ENCODE assay signal across 8 mouse cellular contexts in the genomic region with DNA sequence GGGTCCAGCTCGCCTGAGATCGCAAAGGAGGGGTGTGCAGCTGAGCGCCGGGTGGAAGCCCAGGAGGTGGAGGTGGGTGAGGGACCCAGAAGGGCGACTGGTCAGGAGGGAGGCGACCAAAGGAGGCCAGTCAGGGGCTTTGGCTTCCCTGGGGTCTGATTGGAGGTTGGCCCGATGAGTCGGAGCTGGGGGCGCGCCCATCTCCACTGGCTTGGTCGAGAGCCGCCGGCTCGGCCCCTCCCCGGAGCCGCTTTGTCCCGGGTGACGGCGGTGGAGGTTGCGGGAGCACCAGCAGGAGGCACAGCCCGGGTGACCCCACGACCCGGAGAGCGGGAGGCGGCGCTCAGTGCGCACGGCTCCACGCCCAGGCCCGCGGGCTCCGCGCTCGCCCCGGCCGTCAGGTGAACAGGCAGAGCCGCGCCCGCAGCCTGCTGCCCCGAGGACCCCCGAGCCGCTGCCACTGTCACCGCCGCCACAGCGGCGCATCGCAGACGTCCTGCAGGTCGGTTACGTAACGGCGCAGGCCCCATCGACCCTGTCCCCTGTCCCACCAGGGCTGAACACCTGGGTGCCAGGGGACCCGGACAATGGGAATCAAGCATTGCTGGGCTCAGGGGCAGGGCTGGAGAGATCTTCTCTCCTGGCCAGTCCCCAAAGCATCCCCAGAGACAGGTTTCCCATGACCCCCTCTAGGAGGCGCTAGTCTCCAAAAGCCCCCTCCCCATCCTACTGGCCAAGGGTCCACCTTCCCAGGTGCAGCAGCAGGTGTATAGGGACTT. TPM values are rescaled to one million over a fixed set of nuclear protein-coding genes. Genes with fewer than 3 reads are reported as not detected.
DNase-seq lines count a peak whose midpoint lies in the region; ATAC-seq lines count a peak whose summit lies in the region.

No protein-coding gene starts in this region.

- H3K4me3 ChIP-seq in intestine, embryonic 15.5 days (replicated peaks) = peak overlapping the region; percentile 55
- peak overlapping the region; percentile 51 for H3K4me3 ChIP-seq in limb, embryonic 11.5 days (ENCODE audit: low read depth, low read length)
- peak overlapping the region; percentile 71 for H3K4me3 ChIP-seq in midbrain, embryonic 12.5 days
- H3K4me3 ChIP-seq in stomach, embryonic 14.5 days (ENCODE audit: low read depth, low read length) = peak overlapping the region; percentile 66

- peak overlapping the region; percentile 96 for H3K4me2 ChIP-seq in intestine, embryonic 15.5 days (replicated peaks)
- peak overlapping the region; percentile 91 for H3K4me2 ChIP-seq in limb, embryonic 11.5 days (ENCODE audit: low read depth, severe bottlenecking)
- peak overlapping the region; percentile 93 for H3K4me2 ChIP-seq in midbrain, embryonic 12.5 days (replicated peaks)
- peak overlapping the region; percentile 92 for H3K4me2 ChIP-seq in stomach, embryonic 14.5 days (replicated peaks; ENCODE audit: low read depth, low read length)

- H3K9ac ChIP-seq in intestine, embryonic 15.5 days = peak overlapping the region; percentile 52
- H3K9ac ChIP-seq in limb, embryonic 11.5 days (ENCODE audit: low read length) = peak overlapping the region; percentile 47
- peak overlapping the region; percentile 71 for H3K9ac ChIP-seq in midbrain, embryonic 12.5 days (replicated peaks)
- peak overlapping the region; percentile 38; the same call in 1 of the 2 replicates for H3K9ac ChIP-seq in stomach, embryonic 14.5 days (replicated peaks; ENCODE audit: low read depth, low read length)

- DNase-seq in left cerebral cortex, adult 18-20 months (ENCODE audit: low spot score in 2 of 2) = peak; percentile 37 to 65
- no peak for DNase-seq in left cerebral cortex, adult 11 months (ENCODE audit: low spot score)
- peak; percentile 79 for DNase-seq in embryo, embryonic 9.5 days (ENCODE audit: extremely low spot score)
- peak; percentile 65 for DNase-seq in limb, embryonic 11.5 days (ENCODE audit: low spot score)

- H3K27me3 ChIP-seq in intestine, embryonic 15.5 days (replicated peaks) = no peaks in the 10 kb centered on the region
- peaks cover 10% of the 10 kb centered on the region for H3K27me3 ChIP-seq in limb, embryonic 11.5 days (ENCODE audit: control insufficient read depth, insufficient read depth, low read length)
- peaks cover 17% of the 10 kb centered on the region for H3K27me3 ChIP-seq in midbrain, embryonic 12.5 days
- H3K27me3 ChIP-seq in stomach, embryonic 14.5 days (ENCODE audit: control insufficient read depth, insufficient read depth, low read length) = no peaks in the 10 kb centered on the region

- no peaks in the 10 kb centered on the region for H3K36me3 ChIP-seq in intestine, embryonic 15.5 days
- no peaks in the 10 kb centered on the region for H3K36me3 ChIP-seq in limb, embryonic 11.5 days (ENCODE audit: control insufficient read depth, insufficient read depth, low read length)
- no peaks in the 10 kb centered on the region for H3K36me3 ChIP-seq in midbrain, embryonic 12.5 days
- H3K36me3 ChIP-seq in stomach, embryonic 14.5 days (ENCODE audit: control insufficient read depth, insufficient read depth, low read length) = no peaks in the 10 kb centered on the region

- peaks cover 11% of the 10 kb centered on the region; the same call in 1 of the 2 replicates for H3K4me1 ChIP-seq in intestine, embryonic 15.5 days (replicated peaks)
- H3K4me1 ChIP-seq in limb, embryonic 11.5 days (ENCODE audit: control insufficient read depth, insufficient read depth, low read length) = 0 out of 2 replicates have a peak, but pooled peaks cover 3% of the 10 kb centered on the region
- no peaks in the 10 kb centered on the region for H3K4me1 ChIP-seq in midbrain, embryonic 12.5 days
- no peaks in the 10 kb centered on the region for H3K4me1 ChIP-seq in stomach, embryonic 14.5 days (ENCODE audit: control insufficient read depth, insufficient read depth, low read length)

- peak; percentile 80 for ATAC-seq in granulocyte monocyte progenitor cell, adult 5-6 weeks (replicated peaks; ENCODE audit: poor library complexity, severe bottlenecking)
- peak; percentile 91 for ATAC-seq in intestine, embryonic 15.5 days
- peak; percentile 86 for ATAC-seq in limb, embryonic 11.5 days (ENCODE audit: insufficient number of reproducible peaks, low FRiP score, low TSS enrichment, low read depth)
- ATAC-seq in midbrain, embryonic 12.5 days (ENCODE audit: low FRiP score, low read depth) = peak; percentile 90
- peak; percentile 89 for ATAC-seq in stomach, embryonic 14.5 days (ENCODE audit: insufficient number of reproducible peaks, insufficient read depth, low FRiP score, low read depth)

- no peak overlapping the region for H3K27ac ChIP-seq in intestine, embryonic 15.5 days
- H3K27ac ChIP-seq in limb, embryonic 11.5 days (replicated peaks; ENCODE audit: low read depth, low read length) = no peak overlapping the region
- peak overlapping the region; percentile 42; the same call in 1 of the 2 replicates for H3K27ac ChIP-seq in midbrain, embryonic 12.5 days (replicated peaks)
- H3K27ac ChIP-seq in stomach, embryonic 14.5 days (ENCODE audit: low read length) = 0 out of 2 replicates have a peak overlapping the region, but pooled peaks have one; percentile 21

- H3K9me3 ChIP-seq in intestine, embryonic 15.5 days = no peaks in the 10 kb centered on the region
- H3K9me3 ChIP-seq in limb, embryonic 11.5 days (ENCODE audit: control insufficient read depth, low read length) = no peaks in the 10 kb centered on the region
- H3K9me3 ChIP-seq in midbrain, embryonic 12.5 days = no peaks in the 10 kb centered on the region
- no peaks in the 10 kb centered on the region for H3K9me3 ChIP-seq in stomach, embryonic 14.5 days (ENCODE audit: control insufficient read depth, low read depth, low read length)

- WGBS in intestine, embryonic 15.5 days = under 1% methylated on average over 55 of the region's 55 CpGs
- WGBS in limb, embryonic 11.5 days = 0% methylated on average over 47 of the region's 55 CpGs
- WGBS in midbrain, embryonic 12.5 days = under 1% methylated on average over 50 of the region's 55 CpGs
- under 1% methylated on average over 54 of the region's 55 CpGs for WGBS in stomach, embryonic 14.5 days

RNA-seq across cellular contexts. Expression of gene Rcan2, which starts 0.6 kb away (rescaled TPM):
- total RNA-seq in left cerebral cortex, adult 18-20 months (2021) = 100 to 1,000 TPM; 185 to 214 TPM
- total RNA-seq in granulocyte monocyte progenitor cell, adult 5-6 weeks (2014; fragmentation: Nextera tagmentation) = not detected in 2 replicates
- total RNA-seq in granulocyte monocyte progenitor cell, adult 5-6 weeks (2017) = not detected in 2 replicates
- polyA plus RNA-seq in intestine, embryonic 15.5 days (2015; fragmentation: Nextera tagmentation; extraction: Ambion mirVana) = 5.9 and 7.3 TPM in 2 replicates
- polyA plus RNA-seq in limb, embryonic 11.5 days (2014; fragmentation: Nextera tagmentation; extraction: Ambion mirVana) = 1.7 and 2.5 TPM in 2 replicates
- polyA plus RNA-seq in midbrain, embryonic 12.5 days (2016; fragmentation: Nextera tagmentation; extraction: Ambion mirVana) = 22.4 and 29.0 TPM in 2 replicates
- 10.1 and 11.0 TPM in 2 replicates for polyA plus RNA-seq in stomach, embryonic 14.5 days (2014; fragmentation: Nextera tagmentation; extraction: Ambion mirVana)

Comparison
In these comparisons a context has a peak if more than half of its experiments do, and no peak if none do; other contexts are left out.
1. H3K27ac ChIP-seq: peak in midbrain, embryonic 12.5 days (single experiment) and stomach, embryonic 14.5 days (single experiment); none in intestine, embryonic 15.5 days (single experiment) and limb, embryonic 11.5 days (single experiment).
2. Peak in every context shown above with its lines, with median percentiles within 50 percentile points of each other: ATAC-seq, H3K4me2 ChIP-seq, H3K4me3 ChIP-seq and H3K9ac ChIP-seq.